Mouse (Mus musculus): ENCODE results near the gene Gm136.

Gene Gm136

GRCm38 (mm10) chr4:34707248-34707647, 48.8 kb downstream of the Gm136 start:
- DNase-seq: no peak

- DNase-seq: no peak
Observed at GRCm38 (mm10) chr4:34703029-34703428, 53.0 kb downstream of the Gm136 start.

- no peak for DNase-seq
Observed at GRCm38 (mm10) chr4:34702231-34702630, 53.8 kb downstream of the Gm136 start.

GRCm38 (mm10) chr4:34701528-34701927, 54.5 kb downstream of the Gm136 start:
- peak; percentile 74 for DNase-seq
